Comparison of ENCODE assay signal across 8 mouse cellular contexts in the genomic region with DNA sequence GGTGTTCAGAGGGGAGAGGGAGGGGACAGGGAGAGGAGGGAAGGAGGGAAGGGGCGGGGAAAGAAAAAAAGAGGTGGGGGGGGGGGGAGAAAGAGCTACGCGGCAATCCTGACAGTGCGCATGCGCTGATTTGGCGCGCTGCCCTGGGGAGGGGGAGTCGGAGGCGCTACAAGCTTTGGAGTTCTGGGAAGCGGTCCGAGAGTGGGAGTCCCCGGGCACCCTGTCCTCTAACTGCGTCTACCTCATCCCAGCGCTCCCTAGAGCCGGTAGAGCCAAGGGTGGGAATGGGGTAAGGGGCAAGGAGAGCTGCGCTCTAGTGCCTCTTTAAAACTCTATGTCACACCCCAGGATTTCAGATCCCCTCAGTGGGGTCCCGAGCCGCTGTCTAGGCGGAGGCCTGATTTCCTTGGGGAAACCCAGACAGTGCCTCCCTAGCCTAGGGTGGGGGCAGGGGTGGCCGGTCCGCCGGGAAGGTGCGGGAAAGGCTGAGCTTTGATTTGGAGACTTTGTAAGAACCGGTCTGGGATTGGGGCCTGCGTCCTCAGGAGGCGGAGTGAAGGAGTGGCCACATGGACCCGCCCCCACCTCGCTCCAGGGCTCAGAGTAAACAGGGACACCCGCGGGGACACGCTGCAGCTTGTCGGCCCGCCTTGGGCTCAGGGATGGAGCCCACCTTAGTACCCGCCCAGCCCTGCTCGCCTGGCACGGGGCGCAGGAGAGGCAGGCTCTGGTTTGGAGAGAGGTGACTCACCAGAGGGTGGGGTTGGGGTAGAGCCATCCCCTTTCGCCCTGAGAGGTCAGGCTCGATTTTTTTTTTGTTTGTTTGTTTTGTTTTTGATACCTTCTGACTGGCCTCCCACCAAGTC. TPM values are rescaled to one million over a fixed set of nuclear protein-coding genes. Genes with fewer than 3 reads are reported as not detected.
DNase-seq lines count a peak whose midpoint lies in the region; ATAC-seq and TF ChIP-seq lines count a peak whose summit lies in the region.

No protein-coding gene starts in this region.

- no peaks in the 10 kb centered on the region for H3K36me3 ChIP-seq in heart, embryonic 13.5 days
- no peaks in the 10 kb centered on the region for H3K36me3 ChIP-seq in liver, embryonic 14.5 days (replicated peaks; ENCODE audit: control insufficient read depth, insufficient read depth, low read depth)
- no peaks in the 10 kb centered on the region for H3K36me3 ChIP-seq in neural tube, embryonic 11.5 days (ENCODE audit: control insufficient read depth, insufficient read depth, low read length)

- no peak for TF ChIP-seq EP300 in liver, embryonic 14.5 days (IDR thresholded peaks at IDR 0.05; ENCODE audit: low read depth)

- peak; percentile 49 to 52 for DNase-seq in B cell, adult 2 months
- peak; percentile 96 for DNase-seq in brain, adult 2 months (ENCODE audit: low read depth, low spot score)
- peak; percentile 94 for DNase-seq in kidney, postnatal 14 days
- no peak for DNase-seq in liver, embryonic 14.5 days (ENCODE audit: low read depth in 3 of 3, low spot score in 3 of 3)
- peak; percentile 90 for DNase-seq in neural tube, embryonic 11.5 days (ENCODE audit: low spot score)
- peak; percentile 88 for DNase-seq in testis, postnatal 14 days (ENCODE audit: low spot score)

- peaks cover 46% of the 10 kb centered on the region for H3K4me1 ChIP-seq in heart, embryonic 13.5 days
- H3K4me1 ChIP-seq in liver, embryonic 14.5 days (replicated peaks; ENCODE audit: control insufficient read depth in 2 of 2, insufficient read depth in 2 of 2, low read length in 1 of 2): peaks cover 0 to 11% of the 10 kb centered on the region in 2 experiments; a peak in 2 of 4 replicates
- peaks cover 30% of the 10 kb centered on the region for H3K4me1 ChIP-seq in neural tube, embryonic 11.5 days (ENCODE audit: control insufficient read depth, insufficient read depth, low read length)

- peak; percentile 43 for ATAC-seq in erythroid progenitor cell, adult 5-6 weeks (replicated peaks; ENCODE audit: low FRiP score, poor library complexity, severe bottlenecking)
- peak; percentile 75 for ATAC-seq in heart, embryonic 13.5 days (ENCODE audit: extremely low read depth, insufficient number of reproducible peaks, low FRiP score, low TSS enrichment)
- peak; percentile 71 for ATAC-seq in liver, embryonic 14.5 days (ENCODE audit: insufficient read depth)
- peak; percentile 82 for ATAC-seq in neural tube, embryonic 11.5 days (ENCODE audit: insufficient read depth, low FRiP score, low TSS enrichment)

- H3K9ac ChIP-seq in heart, embryonic 13.5 days: peak overlapping the region; percentile 83
- 0 out of 2 replicates have a peak overlapping the region, but pooled peaks have one; percentile 21 for H3K9ac ChIP-seq in liver, embryonic 14.5 days (replicated peaks)
- H3K9ac ChIP-seq in neural tube, embryonic 11.5 days (ENCODE audit: low read length): peak overlapping the region; percentile 63

- WGBS in heart, embryonic 13.5 days: 0% methylated on average over 33 of the region's 39 CpGs
- 1% methylated on average over 37 of the region's 39 CpGs for WGBS in liver, embryonic 14.5 days (ENCODE audit: insufficient replicate concordance)
- 0% methylated on average over 38 of the region's 39 CpGs for WGBS in neural tube, embryonic 11.5 days

- peaks cover 7% of the 10 kb centered on the region for H3K9me3 ChIP-seq in heart, embryonic 13.5 days
- no peaks in the 10 kb centered on the region for H3K9me3 ChIP-seq in liver, embryonic 14.5 days (ENCODE audit: control insufficient read depth, low read length)
- no peaks in the 10 kb centered on the region for H3K9me3 ChIP-seq in neural tube, embryonic 11.5 days (ENCODE audit: control insufficient read depth, low read length)

- TF ChIP-seq CTCF in liver, embryonic 14.5 days (IDR thresholded peaks at IDR 0.05; ENCODE audit: low read depth): no peak

- 0 out of 2 replicates have a peak, but pooled peaks cover 5% of the 10 kb centered on the region for H3K27me3 ChIP-seq in heart, embryonic 13.5 days (replicated peaks)
- H3K27me3 ChIP-seq in liver, embryonic 14.5 days (ENCODE audit: control insufficient read depth, insufficient read depth, low read length): peaks cover 34% of the 10 kb centered on the region
- no peaks in the 10 kb centered on the region for H3K27me3 ChIP-seq in neural tube, embryonic 11.5 days (ENCODE audit: control insufficient read depth, insufficient read depth, low read length)

- peak overlapping the region; percentile 96 for H3K4me2 ChIP-seq in heart, embryonic 13.5 days
- H3K4me2 ChIP-seq in liver, embryonic 14.5 days (ENCODE audit: low read depth): peak overlapping the region; percentile 62
- peak overlapping the region; percentile 83 for H3K4me2 ChIP-seq in neural tube, embryonic 11.5 days (ENCODE audit: low read depth)

- peak overlapping the region; percentile 75 for H3K4me3 ChIP-seq in heart, embryonic 13.5 days
- peak overlapping the region; percentile 51 to 63 for H3K4me3 ChIP-seq in liver, embryonic 14.5 days (ENCODE audit: insufficient read depth in 1 of 2, low read depth in 2 of 2, low read length in 2 of 2)
- H3K4me3 ChIP-seq in neural tube, embryonic 11.5 days (ENCODE audit: low read depth, low read length): peak overlapping the region; percentile 78

- H3K27ac ChIP-seq in heart, embryonic 13.5 days (replicated peaks): peak overlapping the region; percentile 98
- no peak overlapping the region; the same call in 1 of the 2 replicates for H3K27ac ChIP-seq in liver, embryonic 14.5 days
- peak overlapping the region; percentile 86 for H3K27ac ChIP-seq in neural tube, embryonic 11.5 days (ENCODE audit: low read depth, low read length)

RNA-seq across cellular contexts. Expression of gene Lrp1, which starts 0.5 kb away (rescaled TPM):
- 19.7 and 21.6 TPM in 2 replicates for total RNA-seq in erythroid progenitor cell, adult 5-6 weeks (2015; ENCODE audit: low replicate concordance)
- 11.5 and 13.1 TPM in 2 replicates for total RNA-seq in erythroid progenitor cell, adult 5-6 weeks (2017; ENCODE audit: low replicate concordance)
- polyA plus RNA-seq in heart, embryonic 13.5 days (2015; fragmentation: Nextera tagmentation; extraction: Ambion mirVana): 30.7 and 37.9 TPM in 2 replicates
- 14.1 and 18.2 TPM in 2 replicates for polyA plus RNA-seq in liver, embryonic 14.5 days (2012; rRNA removed)
- polyA plus RNA-seq in liver, embryonic 14.5 days (2014; fragmentation: Nextera tagmentation; extraction: Ambion mirVana): 13.2 and 16.1 TPM in 2 replicates
- polyA plus RNA-seq in neural tube, embryonic 11.5 days (2014; fragmentation: Nextera tagmentation; extraction: Ambion mirVana): 60.2 and 68.2 TPM in 2 replicates

RNA-seq across cellular contexts. Expression of gene Stat6, which starts 21.4 kb away (rescaled TPM):
- total RNA-seq in erythroid progenitor cell, adult 5-6 weeks (2015; ENCODE audit: low replicate concordance): 11.5 and 26.8 TPM in 2 replicates
- 11.3 and 16.6 TPM in 2 replicates for total RNA-seq in erythroid progenitor cell, adult 5-6 weeks (2017; ENCODE audit: low replicate concordance)
- 24.5 and 24.6 TPM in 2 replicates for polyA plus RNA-seq in heart, embryonic 13.5 days (2015; fragmentation: Nextera tagmentation; extraction: Ambion mirVana)
- polyA plus RNA-seq in liver, embryonic 14.5 days (2012; rRNA removed): 10.9 TPM in 2 replicates
- 10.2 and 12.4 TPM in 2 replicates for polyA plus RNA-seq in liver, embryonic 14.5 days (2014; fragmentation: Nextera tagmentation; extraction: Ambion mirVana)
- 6.1 and 6.8 TPM in 2 replicates for polyA plus RNA-seq in neural tube, embryonic 11.5 days (2014; fragmentation: Nextera tagmentation; extraction: Ambion mirVana)

RNA-seq across cellular contexts. Expression of gene Nemp1, which starts 45.3 kb away (rescaled TPM):
- total RNA-seq in erythroid progenitor cell, adult 5-6 weeks (2015; ENCODE audit: low replicate concordance): 73.5 and 83.4 TPM in 2 replicates
- 69.6 and 83.2 TPM in 2 replicates for total RNA-seq in erythroid progenitor cell, adult 5-6 weeks (2017; ENCODE audit: low replicate concordance)
- polyA plus RNA-seq in heart, embryonic 13.5 days (2015; fragmentation: Nextera tagmentation; extraction: Ambion mirVana): 7.1 and 7.4 TPM in 2 replicates
- polyA plus RNA-seq in liver, embryonic 14.5 days (2012; rRNA removed): 5.0 and 5.5 TPM in 2 replicates
- polyA plus RNA-seq in liver, embryonic 14.5 days (2014; fragmentation: Nextera tagmentation; extraction: Ambion mirVana): 5.6 and 5.7 TPM in 2 replicates
- 9.3 and 10.6 TPM in 2 replicates for polyA plus RNA-seq in neural tube, embryonic 11.5 days (2014; fragmentation: Nextera tagmentation; extraction: Ambion mirVana)

RNA-seq across cellular contexts. Expression of gene Nab2, which starts 46.9 kb away (rescaled TPM):
- total RNA-seq in erythroid progenitor cell, adult 5-6 weeks (2015; ENCODE audit: low replicate concordance): 2.5 TPM in 1 of 2 replicates, not detected in the other
- 1.7 and 3.1 TPM in 2 replicates for total RNA-seq in erythroid progenitor cell, adult 5-6 weeks (2017; ENCODE audit: low replicate concordance)
- polyA plus RNA-seq in heart, embryonic 13.5 days (2015; fragmentation: Nextera tagmentation; extraction: Ambion mirVana): 9.7 and 10.4 TPM in 2 replicates
- polyA plus RNA-seq in liver, embryonic 14.5 days (2012; rRNA removed): 4.0 and 4.1 TPM in 2 replicates
- polyA plus RNA-seq in liver, embryonic 14.5 days (2014; fragmentation: Nextera tagmentation; extraction: Ambion mirVana): 0.88 and 1.1 TPM in 2 replicates
- 6.2 and 7.8 TPM in 2 replicates for polyA plus RNA-seq in neural tube, embryonic 11.5 days (2014; fragmentation: Nextera tagmentation; extraction: Ambion mirVana)

Comparison
In these comparisons a context has a peak if more than half of its experiments do, and no peak if none do; other contexts are left out.
1. DNase-seq: peak in B cell, adult 2 months (2 of 2), brain, adult 2 months (single experiment), kidney, postnatal 14 days (single experiment), neural tube, embryonic 11.5 days (single experiment) and testis, postnatal 14 days (single experiment); none in liver, embryonic 14.5 days (0 of 3).
2. H3K9ac ChIP-seq: peak in every context shown above with its lines; median percentile 83 in heart, embryonic 13.5 days; 63 in neural tube, embryonic 11.5 days; 21 in liver, embryonic 14.5 days.
3. Peak in every context shown above with its lines, with median percentiles within 50 percentile points of each other: ATAC-seq, H3K4me2 ChIP-seq and H3K4me3 ChIP-seq.